Mouse (Mus musculus): ENCODE measurements around the gene Arrb1. TPM values are rescaled to one million over a fixed set of nuclear protein-coding genes. Genes with fewer than 3 reads are reported as not detected.
"Not testable (repeated sequence)": the region's sequence is repeated elsewhere in the genome, so short reads cannot be mapped to it uniquely, and the experiment has no call there.

Arrb1 gene
- polyA plus RNA-seq, 1 experiment, result 29.6 TPM

- no peak for DNase-seq
- Histone ChIP-seq H3K4me1 (replicated peaks; ENCODE audit: control insufficient read depth, insufficient read depth, low read length) (no peaks in the 10 kb centered on the region), H3K27ac (ENCODE audit: control insufficient read depth, insufficient read depth, low read length) (no peak overlapping the region), H3K4me3 (ENCODE audit: control insufficient read depth, insufficient read depth, low read length) (no peak overlapping the region), H3K36me3 (ENCODE audit: control insufficient read depth, insufficient read depth, low read length) (no peaks in the 10 kb centered on the region), H3K27me3 (ENCODE audit: control insufficient read depth, insufficient read depth, low read length) (no peaks in the 10 kb centered on the region)
- TF ChIP-seq CTCF (IDR thresholded peaks at IDR 0.05; ENCODE audit: borderline replicate concordance, control insufficient read depth, extremely low read depth, insufficient read depth, low read length, poor library complexity), result no peak
- TF ChIP-seq POLR2A (IDR thresholded peaks at IDR 0.05; ENCODE audit: control insufficient read depth, extremely low read depth, insufficient read depth, low read length, poor library complexity), result no peak
Observed at GRCm38 (mm10) chr7:99504556-99504955, 30.7 kb upstream of the Arrb1 start.

- not testable (repeated sequence) for H3K27me3 ChIP-seq (ENCODE audit: control insufficient read depth, insufficient read depth, low read length); DNase-seq; H3K36me3 ChIP-seq (ENCODE audit: control insufficient read depth, insufficient read depth, low read length); H3K4me3 ChIP-seq (ENCODE audit: control insufficient read depth, insufficient read depth, low read length); H3K27ac ChIP-seq (ENCODE audit: control insufficient read depth, insufficient read depth, low read length); H3K4me1 ChIP-seq (replicated peaks; ENCODE audit: control insufficient read depth, insufficient read depth, low read length)
- 0% methylated on average over 2 of the region's 2 CpGs for WGBS
Observed at GRCm38 (mm10) chr7:99508187-99508586, 27.1 kb upstream of the Arrb1 start.

GRCm38 (mm10) chr7:99510087-99510501 is 25.2 kb upstream of the Arrb1 start:
- Histone ChIP-seq H3K27me3 (ENCODE audit: control insufficient read depth, insufficient read depth, low read length) (no peaks in the 10 kb centered on the region), H3K4me1 (replicated peaks; ENCODE audit: control insufficient read depth, insufficient read depth, low read length) (no peaks in the 10 kb centered on the region), H3K27ac (ENCODE audit: control insufficient read depth, insufficient read depth, low read length) (no peak overlapping the region), H3K36me3 (ENCODE audit: control insufficient read depth, insufficient read depth, low read length) (no peaks in the 10 kb centered on the region), H3K4me3 (ENCODE audit: control insufficient read depth, insufficient read depth, low read length) (no peak overlapping the region)
- WGBS, result 44% methylated on average over 8 of the region's 8 CpGs
- TF ChIP-seq POLR2A (IDR thresholded peaks at IDR 0.05; ENCODE audit: control insufficient read depth, extremely low read depth, insufficient read depth, low read length, poor library complexity) (no peak), CTCF (IDR thresholded peaks at IDR 0.05; ENCODE audit: borderline replicate concordance, control insufficient read depth, extremely low read depth, insufficient read depth, low read length, poor library complexity) (no peak)
- DNase-seq, result no peak

GRCm38 (mm10) chr7:99516092-99516813 is 19.0 kb upstream of the Arrb1 start:
- no peak overlapping the region for H3K27ac ChIP-seq (ENCODE audit: control insufficient read depth, insufficient read depth, low read length)

GRCm38 (mm10) chr7:99516814-99517157 is 18.5 kb upstream of the Arrb1 start:
- no peak for DNase-seq
- TF ChIP-seq CTCF (IDR thresholded peaks at IDR 0.05; ENCODE audit: borderline replicate concordance, control insufficient read depth, extremely low read depth, insufficient read depth, low read length, poor library complexity) (no peak), POLR2A (IDR thresholded peaks at IDR 0.05; ENCODE audit: control insufficient read depth, extremely low read depth, insufficient read depth, low read length, poor library complexity) (no peak)
- Histone ChIP-seq H3K27ac (ENCODE audit: control insufficient read depth, insufficient read depth, low read length) (no peak overlapping the region), H3K4me3 (ENCODE audit: control insufficient read depth, insufficient read depth, low read length) (no peak overlapping the region), H3K4me1 (replicated peaks; ENCODE audit: control insufficient read depth, insufficient read depth, low read length) (no peaks in the 10 kb centered on the region), H3K27me3 (ENCODE audit: control insufficient read depth, insufficient read depth, low read length) (no peaks in the 10 kb centered on the region), H3K36me3 (ENCODE audit: control insufficient read depth, insufficient read depth, low read length) (no peaks in the 10 kb centered on the region)
- WGBS, result over 99% methylated on average over 3 of the region's 3 CpGs

More at GRCm38 (mm10) chr7:99516092-99516813, 19.0 kb upstream of the Arrb1 start:
- H3K4me3 ChIP-seq (ENCODE audit: control insufficient read depth, insufficient read depth, low read length), result no peak overlapping the region
- H3K27me3 ChIP-seq (ENCODE audit: control insufficient read depth, insufficient read depth, low read length), result no peaks in the 10 kb centered on the region
- H3K36me3 ChIP-seq (ENCODE audit: control insufficient read depth, insufficient read depth, low read length), result no peaks in the 10 kb centered on the region
- no peaks in the 10 kb centered on the region for H3K4me1 ChIP-seq (replicated peaks; ENCODE audit: control insufficient read depth, insufficient read depth, low read length)
- no peak for DNase-seq
- TF ChIP-seq CTCF (IDR thresholded peaks at IDR 0.05; ENCODE audit: borderline replicate concordance, control insufficient read depth, extremely low read depth, insufficient read depth, low read length, poor library complexity) (no peak), POLR2A (IDR thresholded peaks at IDR 0.05; ENCODE audit: control insufficient read depth, extremely low read depth, insufficient read depth, low read length, poor library complexity) (no peak)
- WGBS, result 94% methylated on average over 9 of the region's 9 CpGs

- H3K36me3 ChIP-seq (ENCODE audit: control insufficient read depth, insufficient read depth, low read length), result no peaks in the 10 kb centered on the region
- no peak overlapping the region for H3K4me3 ChIP-seq (ENCODE audit: control insufficient read depth, insufficient read depth, low read length)
- WGBS, result 85% methylated on average over 4 of the region's 4 CpGs
- DNase-seq, result no peak
- H3K4me1 ChIP-seq (replicated peaks; ENCODE audit: control insufficient read depth, insufficient read depth, low read length), result no peaks in the 10 kb centered on the region
- TF ChIP-seq CTCF (IDR thresholded peaks at IDR 0.05; ENCODE audit: borderline replicate concordance, control insufficient read depth, extremely low read depth, insufficient read depth, low read length, poor library complexity) (no peak), POLR2A (IDR thresholded peaks at IDR 0.05; ENCODE audit: control insufficient read depth, extremely low read depth, insufficient read depth, low read length, poor library complexity) (no peak)
- no peaks in the 10 kb centered on the region for H3K27me3 ChIP-seq (ENCODE audit: control insufficient read depth, insufficient read depth, low read length)
- no peak overlapping the region for H3K27ac ChIP-seq (ENCODE audit: control insufficient read depth, insufficient read depth, low read length)
Observed at GRCm38 (mm10) chr7:99518954-99519644, 16.2 kb upstream of the Arrb1 start.
